Mouse (Mus musculus) forebrain, embryonic 11.5 days (tissue): ENCODE measurements at regions not wholly inside any gene's neighbourhood (a gene's known extent, or its start where the extent isn't known, plus 50 kb on each side); places are given as distances from the start of the nearest gene placed in this dataset.

Experiments
- ATAC-seq: fragments of 200-750 bp; cut with Nextera tagmentation; replicated peaks from 2 replicates; pipeline ENCODE4 v1.8.0; 2017; ENCODE audit warnings: moderate TSS enrichment; ENCODE audit not compliant: low FRiP score
- DNase-seq: peaks from one replicate; pipeline ENCODE4 v3.0.0-alpha.2; 2017; ENCODE audit warnings: low spot score
- H3K27ac ChIP-seq: fragments of 300-500 bp; sonication (generic); 2 replicates; pipeline ENCODE4 v1.5.1; 2014; ENCODE audit warnings: low read depth, low read length
- H3K27me3 ChIP-seq: fragments of 300-500 bp; sonication (generic); 2 replicates; pipeline ENCODE4 v1.6.1; 2014; ENCODE audit warnings: mild to moderate bottlenecking, low read length, mixed read lengths; ENCODE audit not compliant: control insufficient read depth, insufficient read depth
- H3K36me3 ChIP-seq: fragments of 300-500 bp; sonication (generic); 2 replicates; pipeline ENCODE4 v1.6.1; 2014; ENCODE audit warnings: mild to moderate bottlenecking, low read length, moderate library complexity, mixed read lengths; ENCODE audit not compliant: control insufficient read depth, insufficient read depth
- H3K4me1 ChIP-seq: fragments of 300-500 bp; sonication (generic); replicated peaks from 2 replicates; pipeline ENCODE4 v1.6.1; 2014; ENCODE audit warnings: low read length, mixed read lengths; ENCODE audit not compliant: control insufficient read depth, insufficient read depth
- H3K4me2 ChIP-seq: fragments of 300-500 bp; sonication (generic); 2 replicates; pipeline ENCODE4 v1.6.1; 2014; ENCODE audit warnings: low read depth, mild to moderate bottlenecking, low read length, moderate library complexity, mixed read lengths; ENCODE audit not compliant: severe bottlenecking
- H3K4me3 ChIP-seq: fragments of 300-500 bp; sonication (generic); 2 replicates; pipeline ENCODE4 v1.5.1; 2014; ENCODE audit warnings: low read depth, low read length
- H3K9ac ChIP-seq: fragments of 300-500 bp; sonication (generic); 2 replicates; pipeline ENCODE4 v1.6.1; 2014; ENCODE audit warnings: low read length
- H3K9me3 ChIP-seq: fragments of 300-500 bp; sonication (generic); 2 replicates; pipeline ENCODE4 v1.6.1; 2016; ENCODE audit warnings: low read length, mixed read lengths; ENCODE audit not compliant: control insufficient read depth
- WGBS: fragments of 180-500 bp; shearing (Covaris S2); extraction: QIAGEN DNeasy Blood & Tissue Kit; methylation state at CpG from one replicate; pipeline ENCODE4 v1.1.7; 2014; 5-methylcytosine and 5-hydroxymethylcytosine counted together

DNA sequence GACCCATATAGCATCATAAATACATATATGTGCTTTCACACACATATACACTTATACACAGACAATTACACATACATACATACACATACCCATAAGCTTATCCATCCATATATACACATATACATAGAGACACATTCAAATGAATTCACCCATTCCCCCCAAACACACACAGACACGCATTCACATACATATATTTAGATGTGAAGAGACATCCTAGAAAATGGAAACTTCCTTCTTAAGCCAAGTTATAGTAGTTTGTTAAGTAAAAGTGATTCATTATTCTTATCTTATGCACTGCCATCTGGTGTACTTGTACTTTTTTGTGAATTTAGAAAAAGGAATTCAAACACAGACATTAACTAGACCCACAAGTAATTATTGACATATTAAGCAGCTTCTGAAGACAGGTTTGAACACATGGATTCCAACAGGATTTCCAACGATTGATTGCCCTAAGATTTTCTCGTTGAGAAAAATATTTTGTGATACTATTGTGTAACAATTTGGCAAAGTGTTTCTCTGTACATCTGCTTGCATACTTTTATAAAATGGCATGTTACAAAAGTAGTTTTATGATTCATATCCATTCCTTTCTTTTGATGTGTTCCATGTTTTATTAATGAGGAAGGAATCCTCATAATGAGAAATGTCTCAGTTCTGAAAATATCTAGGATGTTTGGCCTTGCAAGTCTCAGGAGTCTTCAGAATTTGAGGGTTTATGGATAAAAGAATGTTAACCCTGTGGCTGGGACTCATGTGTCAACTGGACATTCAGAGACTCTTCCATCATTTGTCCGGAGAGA is 1161.5 kb upstream of the Apob start:
- H3K36me3 ChIP-seq, result no peaks in the 10 kb centered on the region
- no peak overlapping the region for H3K9ac ChIP-seq
- no peak overlapping the region for H3K4me3 ChIP-seq
- H3K9me3 ChIP-seq, result no peaks in the 10 kb centered on the region
- H3K4me1 ChIP-seq, result no peaks in the 10 kb centered on the region
- ATAC-seq (no peak), DNase-seq (no peak)
- 92% methylated on average over 4 of the region's 4 CpGs for WGBS
- H3K27me3 ChIP-seq, result no peaks in the 10 kb centered on the region
- H3K27ac ChIP-seq, result no peak overlapping the region
- H3K4me2 ChIP-seq, result no peak overlapping the region

DNA sequence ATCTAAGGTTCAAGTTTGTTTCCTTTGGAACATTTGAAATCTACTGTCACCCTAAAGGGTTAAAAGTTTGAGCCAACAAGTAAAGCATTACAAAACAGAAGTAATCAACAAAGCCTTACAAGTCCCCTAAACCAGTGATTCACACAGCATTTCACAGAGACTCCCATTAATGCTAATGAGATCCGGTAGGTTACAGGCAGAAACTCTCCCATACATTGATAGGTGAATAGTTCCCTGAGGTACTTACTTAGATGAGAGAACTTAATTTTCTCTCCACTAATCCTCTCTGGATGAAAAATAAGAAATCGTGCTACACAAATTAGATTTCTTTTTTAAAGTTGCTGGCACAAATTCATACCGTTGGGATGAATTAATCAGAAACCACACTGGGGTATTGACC is 1144.5 kb upstream of the Apob start:
- Histone ChIP-seq H3K36me3 (no peaks in the 10 kb centered on the region), H3K27ac (no peak overlapping the region), H3K9ac (no peak overlapping the region), H3K27me3 (no peaks in the 10 kb centered on the region), H3K4me2 (no peak overlapping the region), H3K4me1 (no peaks in the 10 kb centered on the region), H3K4me3 (no peak overlapping the region), H3K9me3 (no peaks in the 10 kb centered on the region)
- DNase-seq (no peak), ATAC-seq (peak; percentile 69; the same call in 1 of the 2 replicates)
- WGBS, result 39% methylated on average over 3 of the region's 3 CpGs

DNA sequence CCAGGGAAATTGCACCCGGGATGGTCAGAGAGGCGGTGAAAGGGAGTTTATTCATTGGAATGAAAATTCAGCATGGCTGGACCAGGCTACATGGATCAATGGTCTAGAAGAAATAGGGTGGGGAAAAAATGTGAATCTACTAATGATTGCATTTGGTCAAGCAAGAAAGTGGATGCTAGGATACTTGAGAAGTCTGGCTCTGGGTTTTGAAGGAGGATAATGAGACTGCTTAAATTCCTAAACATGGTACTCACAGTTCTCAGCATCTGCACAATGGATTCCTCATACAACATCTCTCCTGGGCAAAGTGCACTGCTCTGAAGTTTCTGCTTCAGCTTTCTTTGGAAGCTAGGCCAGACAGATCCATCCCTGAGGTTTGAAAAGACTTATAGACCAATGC is 1139.9 kb upstream of the Apob start:
- H3K4me2 ChIP-seq, result no peak overlapping the region
- H3K4me3 ChIP-seq, result no peak overlapping the region
- ATAC-seq, result no peak
- DNase-seq, result no peak
- no peaks in the 10 kb centered on the region for H3K36me3 ChIP-seq
- no peak overlapping the region for H3K9ac ChIP-seq
- no peaks in the 10 kb centered on the region for H3K27me3 ChIP-seq
- WGBS, result 87% methylated on average over 2 of the region's 2 CpGs
- no peaks in the 10 kb centered on the region for H3K9me3 ChIP-seq
- H3K27ac ChIP-seq, result no peak overlapping the region
- H3K4me1 ChIP-seq, result no peaks in the 10 kb centered on the region

DNA sequence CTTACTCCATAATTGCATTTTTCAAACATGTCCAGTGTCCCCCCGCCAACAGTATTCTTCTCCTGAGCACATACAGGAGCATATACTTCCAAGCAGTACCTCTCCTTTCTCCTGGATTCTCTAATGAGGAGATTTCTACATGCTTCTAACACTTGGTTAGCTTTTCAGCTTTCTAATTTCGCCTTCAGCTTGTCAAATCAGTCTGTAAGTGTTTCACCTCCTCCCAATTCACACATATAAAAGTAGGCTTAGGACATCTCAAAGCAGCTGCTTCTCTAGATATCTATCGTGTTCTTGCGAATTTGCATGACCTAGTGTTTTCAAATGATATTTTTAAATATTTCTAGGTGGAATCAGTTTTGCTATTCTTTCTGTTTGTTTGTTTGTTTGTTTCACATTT is 1129.0 kb upstream of the Apob start:
- Histone ChIP-seq H3K27ac (no peak overlapping the region), H3K4me1 (no peaks in the 10 kb centered on the region), H3K9ac (no peak overlapping the region), H3K4me2 (no peak overlapping the region), H3K27me3 (no peaks in the 10 kb centered on the region), H3K4me3 (no peak overlapping the region), H3K36me3 (no peaks in the 10 kb centered on the region), H3K9me3 (no peaks in the 10 kb centered on the region)
- DNase-seq (no peak), ATAC-seq (no peak)
- 85% methylated on average over 4 of the region's 4 CpGs for WGBS

GRCm38 (mm10) chr12:6865916-6866315 is 1111.5 kb upstream of the Apob start:
- no peak overlapping the region for H3K9ac ChIP-seq
- ATAC-seq (no peak), DNase-seq (no peak)
- no peaks in the 10 kb centered on the region for H3K4me1 ChIP-seq
- no peak overlapping the region for H3K27ac ChIP-seq
- H3K4me3 ChIP-seq, result no peak overlapping the region
- no peak overlapping the region for H3K4me2 ChIP-seq
- no peaks in the 10 kb centered on the region; the same call in 1 of the 2 replicates for H3K9me3 ChIP-seq
- H3K27me3 ChIP-seq, result no peaks in the 10 kb centered on the region
- H3K36me3 ChIP-seq, result no peaks in the 10 kb centered on the region
